Mouse (Mus musculus) neural tube, embryonic 15.5 days (tissue): ENCODE measurements around the gene Palm2. TPM values are rescaled to one million over a fixed set of nuclear protein-coding genes. Genes with fewer than 3 reads are reported as not detected.

Source experiments
- ATAC-seq: fragments of 200-750 bp; cut with Nextera tagmentation; 2 replicates; pipeline ENCODE4 v1.8.0; 2017; ENCODE audit warnings: mild to moderate bottlenecking, moderate TSS enrichment, moderate library complexity; ENCODE audit not compliant: low FRiP score
- H3K27ac ChIP-seq: fragments of 300-500 bp; sonication (generic); replicated peaks from 2 replicates; pipeline ENCODE4 v1.5.1; 2015; ENCODE audit warnings: mild to moderate bottlenecking, inconsistent platforms
- H3K27me3 ChIP-seq: fragments of 300-500 bp; sonication (generic); replicated peaks from 2 replicates; pipeline ENCODE4 v1.6.1; 2015; ENCODE audit warnings: inconsistent platforms
- H3K36me3 ChIP-seq: fragments of 300-500 bp; sonication (generic); 2 replicates; pipeline ENCODE4 v1.6.1; 2015; ENCODE audit warnings: inconsistent platforms
- H3K4me1 ChIP-seq: fragments of 300-500 bp; sonication (generic); 2 replicates; pipeline ENCODE4 v1.6.1; 2015; ENCODE audit warnings: inconsistent platforms
- H3K4me2 ChIP-seq: fragments of 300-500 bp; sonication (generic); 2 replicates; pipeline ENCODE4 v1.6.1; 2015; ENCODE audit warnings: inconsistent platforms, mild to moderate bottlenecking, moderate library complexity
- H3K4me3 ChIP-seq: fragments of 300-500 bp; sonication (generic); replicated peaks from 2 replicates; pipeline ENCODE4 v1.5.1; 2015; ENCODE audit warnings: mild to moderate bottlenecking, inconsistent platforms
- H3K9ac ChIP-seq: fragments of 300-500 bp; sonication (generic); replicated peaks from 2 replicates; pipeline ENCODE4 v1.6.1; 2015; ENCODE audit warnings: mild to moderate bottlenecking, inconsistent platforms
- H3K9me3 ChIP-seq: fragments of 300-500 bp; sonication (generic); replicated peaks from 2 replicates; pipeline ENCODE4 v1.6.1; 2016; ENCODE audit warnings: inconsistent platforms
- WGBS: fragments of 180-500 bp; shearing (Covaris S2); methylation state at CpG from one replicate; pipeline ENCODE4 v1.1.7; 2015; ENCODE audit warnings: mixed read lengths; 5-methylcytosine and 5-hydroxymethylcytosine counted together
- polyA plus RNA-seq: library from polyadenylated mRNA; unstranded; fragments of >200 nt; fragmentation: Nextera tagmentation; extraction: Ambion mirVana; gene quantifications from 2 replicates; pipeline ENCODE4 v1.2.1, GENCODE M21; 2015

Gene Palm2
- polyA plus RNA-seq, 1 experiment from 2014 or later = 16.9 TPM

DNA sequence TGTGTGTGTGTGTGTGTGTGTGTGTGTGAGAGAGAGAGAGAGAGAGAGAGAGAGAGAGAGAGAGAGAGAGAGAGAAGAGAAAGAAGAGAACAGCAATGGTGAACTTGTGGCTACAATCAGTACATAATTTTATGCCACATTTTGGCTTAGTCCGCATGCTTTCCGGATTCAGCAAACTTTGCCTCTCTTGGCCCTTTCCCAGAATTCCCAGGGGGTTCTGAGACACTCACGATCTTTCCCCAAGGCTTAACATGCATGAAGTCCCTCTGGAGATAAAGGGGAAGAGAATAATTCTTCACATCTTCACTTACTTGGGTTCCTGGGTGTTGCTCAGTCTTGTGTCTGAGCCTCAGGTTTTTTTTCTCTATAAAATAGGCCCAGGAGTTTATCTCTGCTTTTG lies 136.2 kb downstream of the Palm2 start:
- Histone ChIP-seq H3K27ac (no peak overlapping the region), H3K36me3 (no peaks in the 10 kb centered on the region), H3K4me1 (peaks cover 26% of the 10 kb centered on the region), H3K4me3 (no peak overlapping the region), H3K27me3 (0 out of 2 replicates have a peak, but pooled peaks cover 6% of the 10 kb centered on the region), H3K9me3 (no peaks in the 10 kb centered on the region), H3K4me2 (0 out of 2 replicates have a peak overlapping the region, but pooled peaks have one; percentile 95), H3K9ac (no peak overlapping the region)
- 78% methylated on average over 3 of the region's 3 CpGs for WGBS
- no peak for ATAC-seq

DNA sequence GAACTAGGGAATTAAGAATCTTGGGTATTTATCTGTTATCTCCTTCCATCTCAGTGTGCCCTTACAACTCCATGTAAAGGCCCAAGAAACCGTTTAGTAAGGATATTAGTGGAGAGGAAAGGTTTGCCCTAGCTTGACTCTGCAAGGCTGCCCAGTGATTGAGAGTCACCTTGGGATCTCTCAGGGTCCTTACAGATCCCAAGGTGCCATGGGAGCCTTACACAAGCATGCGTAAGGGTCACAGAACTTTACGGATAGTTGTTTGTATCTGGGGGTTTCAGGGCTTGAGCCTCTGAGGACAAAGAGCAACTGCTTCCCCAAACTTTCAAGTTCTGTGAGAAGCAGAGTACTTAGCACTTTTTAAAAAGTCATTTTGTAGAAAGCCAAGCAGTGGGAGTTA lies 140.1 kb downstream of the Palm2 start:
- Histone ChIP-seq H3K4me3 (no peak overlapping the region), H3K9me3 (no peaks in the 10 kb centered on the region), H3K36me3 (no peaks in the 10 kb centered on the region), H3K4me1 (peaks cover 7% of the 10 kb centered on the region; the same call in 1 of the 2 replicates), H3K4me2 (no peak overlapping the region), H3K27me3 (no peaks in the 10 kb centered on the region), H3K9ac (no peak overlapping the region), H3K27ac (no peak overlapping the region)
- WGBS = 89% methylated on average over 3 of the region's 3 CpGs
- ATAC-seq = no peak

DNA sequence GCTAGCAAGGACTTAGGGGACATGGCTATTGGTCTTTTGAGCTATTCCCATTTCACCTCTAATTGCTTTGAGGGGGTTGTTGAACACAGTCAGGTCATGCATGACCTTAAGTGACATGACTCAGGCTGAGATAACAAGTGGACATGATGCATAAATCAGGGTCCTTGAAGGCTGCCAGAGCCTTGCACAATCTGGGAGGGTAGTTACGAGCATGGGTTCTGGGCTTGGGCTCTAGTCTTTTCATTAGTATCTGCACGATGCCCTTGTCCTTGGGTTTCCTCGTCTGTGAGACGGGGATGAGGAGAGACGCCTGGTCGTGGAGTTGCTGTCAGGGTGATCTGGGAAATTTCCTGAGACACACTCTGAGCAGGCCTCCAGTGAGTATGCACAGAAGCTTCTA lies 140.6 kb downstream of the Palm2 start:
- H3K4me2 ChIP-seq = no peak overlapping the region

DNA sequence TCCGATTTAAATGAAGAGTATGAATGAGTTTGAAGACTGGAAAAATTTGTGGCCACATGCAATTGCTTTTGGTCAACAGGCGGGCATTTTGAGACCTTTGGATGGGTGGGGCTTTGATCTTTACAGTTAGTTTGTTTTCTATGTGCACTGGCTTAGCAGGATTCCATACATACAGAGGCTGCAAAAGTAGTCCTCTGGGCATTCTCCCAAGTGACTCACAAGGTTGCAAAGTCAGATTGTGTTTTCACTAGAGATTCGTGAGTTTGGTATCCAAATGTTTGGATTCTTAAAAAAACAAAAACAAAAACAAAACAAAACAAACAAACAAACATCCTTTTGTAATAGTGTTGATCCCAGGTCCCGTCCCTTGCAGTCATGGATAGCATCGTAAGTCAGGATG lies 141.6 kb downstream of the Palm2 start:
- no peak overlapping the region for H3K27ac ChIP-seq
- no peaks in the 10 kb centered on the region for H3K27me3 ChIP-seq
- WGBS = 80% methylated on average over 5 of the region's 5 CpGs
- no peak overlapping the region for H3K4me3 ChIP-seq
- H3K9me3 ChIP-seq = no peaks in the 10 kb centered on the region
- no peaks in the 10 kb centered on the region for H3K36me3 ChIP-seq
- ATAC-seq = no peak
- H3K4me1 ChIP-seq = no peaks in the 10 kb centered on the region
- no peak overlapping the region for H3K9ac ChIP-seq
- no peak overlapping the region for H3K4me2 ChIP-seq

More for the DNA sequence above, 140.6 kb downstream of the Palm2 start:
- no peak for ATAC-seq
- H3K4me1 ChIP-seq = peaks cover 3% of the 10 kb centered on the region; the same call in 1 of the 2 replicates
- no peaks in the 10 kb centered on the region for H3K9me3 ChIP-seq
- no peak overlapping the region for H3K27ac ChIP-seq
- no peak overlapping the region for H3K9ac ChIP-seq
- no peak overlapping the region for H3K4me3 ChIP-seq
- H3K27me3 ChIP-seq = no peaks in the 10 kb centered on the region
- no peaks in the 10 kb centered on the region for H3K36me3 ChIP-seq
- 86% methylated on average over 6 of the region's 6 CpGs for WGBS

DNA sequence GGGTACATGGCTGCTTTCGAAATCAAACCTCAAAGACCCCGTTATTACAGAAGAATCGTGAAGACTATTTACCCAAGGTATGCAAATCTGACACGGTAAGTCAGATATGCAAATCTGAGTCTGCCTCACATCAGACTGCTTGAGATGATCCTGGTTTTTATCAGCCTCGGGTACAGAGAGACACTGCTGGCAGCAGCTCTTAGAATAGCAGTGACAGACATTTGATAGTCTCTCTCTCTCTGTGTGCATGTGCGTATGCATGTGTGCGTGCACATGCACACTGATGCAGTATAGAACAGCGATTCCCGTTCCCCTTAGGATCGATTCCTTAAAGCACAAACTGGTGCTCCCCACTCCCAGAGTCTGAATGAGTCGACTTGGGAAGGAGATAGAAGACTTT lies 142.0 kb downstream of the Palm2 start:
- 85% methylated on average over 11 of the region's 11 CpGs for WGBS

DNA sequence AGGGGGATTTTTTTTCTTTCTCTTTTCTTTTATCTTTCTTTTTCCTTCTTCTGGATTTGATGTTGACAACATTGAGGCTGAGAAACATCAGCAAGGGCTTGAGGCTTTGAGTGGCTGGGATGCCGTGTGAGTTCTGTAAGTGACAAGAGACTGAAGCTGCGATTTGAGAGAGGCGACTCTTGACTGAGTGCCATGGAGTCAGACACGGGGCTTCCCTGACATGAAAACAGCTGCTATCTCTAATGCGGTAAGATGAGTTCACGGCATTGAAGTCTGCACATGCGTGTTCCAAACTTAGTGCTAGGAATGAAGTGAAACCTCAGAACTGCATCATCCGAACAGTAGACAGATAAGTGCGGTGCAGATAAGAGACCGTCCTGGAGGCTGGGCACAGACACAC lies 145.6 kb downstream of the Palm2 start:
- no peak for ATAC-seq
- Histone ChIP-seq H3K4me1 (no peaks in the 10 kb centered on the region), H3K4me3 (no peak overlapping the region), H3K4me2 (no peak overlapping the region), H3K36me3 (no peaks in the 10 kb centered on the region), H3K27me3 (no peaks in the 10 kb centered on the region), H3K9ac (no peak overlapping the region), H3K9me3 (no peaks in the 10 kb centered on the region), H3K27ac (no peak overlapping the region)
- WGBS = 94% methylated on average over 10 of the region's 10 CpGs

More for the DNA sequence above, 142.0 kb downstream of the Palm2 start:
- H3K4me2 ChIP-seq = no peak overlapping the region
- no peak overlapping the region for H3K27ac ChIP-seq
- no peaks in the 10 kb centered on the region for H3K9me3 ChIP-seq
- no peak for ATAC-seq
- no peaks in the 10 kb centered on the region for H3K27me3 ChIP-seq
- no peaks in the 10 kb centered on the region for H3K4me1 ChIP-seq
- no peak overlapping the region for H3K9ac ChIP-seq
- no peak overlapping the region for H3K4me3 ChIP-seq
- H3K36me3 ChIP-seq = no peaks in the 10 kb centered on the region

DNA sequence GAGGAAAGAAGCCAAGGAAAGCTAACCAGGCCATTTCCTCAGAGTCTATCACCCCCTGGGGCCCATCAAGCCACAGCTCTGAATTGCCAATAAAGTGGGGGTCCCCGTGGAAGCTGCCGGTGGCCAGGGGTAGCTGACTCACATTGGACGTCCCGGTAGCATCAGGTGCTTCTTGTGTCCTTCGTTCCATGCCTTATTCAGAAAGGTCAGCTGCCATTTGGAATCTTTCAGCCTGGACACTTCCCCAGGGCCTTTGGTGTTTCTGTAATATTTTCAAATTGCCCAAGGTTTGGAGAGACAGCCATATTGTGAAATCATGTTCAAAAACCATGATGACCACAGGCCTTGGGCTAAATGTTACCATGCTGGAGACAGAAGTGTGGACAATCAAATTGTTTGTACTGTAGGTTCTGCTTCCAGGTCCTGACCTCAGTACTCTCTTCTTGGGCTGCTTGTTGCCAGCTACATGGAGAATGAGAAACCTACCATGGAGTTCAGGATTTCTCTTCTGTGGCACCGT lies 151.3 kb downstream of the Palm2 start:
- Histone ChIP-seq H3K9ac (no peak overlapping the region), H3K27ac (no peak overlapping the region), H3K9me3 (no peaks in the 10 kb centered on the region), H3K27me3 (no peaks in the 10 kb centered on the region), H3K4me3 (no peak overlapping the region), H3K4me2 (no peak overlapping the region), H3K36me3 (no peaks in the 10 kb centered on the region), H3K4me1 (no peaks in the 10 kb centered on the region)
- no peak for ATAC-seq
- 86% methylated on average over 6 of the region's 6 CpGs for WGBS

DNA sequence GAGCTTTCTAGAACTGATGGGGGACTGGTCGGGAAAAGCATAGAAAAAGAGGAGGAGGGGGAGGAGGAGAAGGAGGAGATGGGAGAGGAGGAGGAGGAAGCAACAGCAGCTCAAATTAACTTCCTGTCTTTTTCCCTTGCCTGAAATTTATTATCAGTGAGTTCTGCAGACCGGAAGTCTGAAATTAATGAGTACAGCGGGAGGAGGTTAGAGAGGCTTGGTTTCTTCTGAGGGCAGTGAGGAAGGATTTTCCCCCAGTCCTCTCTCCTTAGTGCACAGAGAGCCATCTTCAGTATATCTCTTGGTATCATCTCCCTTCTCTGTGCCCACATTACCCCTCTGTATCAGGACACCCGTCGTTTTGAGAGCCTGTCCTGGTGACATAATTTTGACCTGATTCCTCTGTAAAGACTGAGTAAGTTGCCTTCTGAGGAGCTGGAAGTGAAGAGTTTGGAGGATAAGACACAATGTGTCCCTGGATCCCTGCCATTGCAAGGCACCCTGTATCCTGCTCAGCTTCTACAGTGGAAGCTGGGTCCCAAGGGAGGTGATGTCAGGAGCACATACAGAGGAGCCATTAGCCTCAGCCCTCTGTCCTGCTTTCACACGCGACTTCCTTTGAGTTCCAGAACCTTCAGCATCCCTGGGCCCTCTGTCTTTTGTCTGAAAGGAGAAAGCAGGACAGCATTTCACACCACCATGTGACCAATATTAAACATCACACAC lies 153.0 kb downstream of the Palm2 start:
- Histone ChIP-seq H3K4me1 (0 out of 2 replicates have a peak, but pooled peaks cover under 1% of the 10 kb centered on the region), H3K27ac (no peak overlapping the region), H3K27me3 (no peaks in the 10 kb centered on the region), H3K36me3 (no peaks in the 10 kb centered on the region), H3K4me3 (no peak overlapping the region), H3K9ac (no peak overlapping the region), H3K4me2 (no peak overlapping the region), H3K9me3 (no peaks in the 10 kb centered on the region)
- 81% methylated on average over 7 of the region's 7 CpGs for WGBS
- ATAC-seq = no peak

DNA sequence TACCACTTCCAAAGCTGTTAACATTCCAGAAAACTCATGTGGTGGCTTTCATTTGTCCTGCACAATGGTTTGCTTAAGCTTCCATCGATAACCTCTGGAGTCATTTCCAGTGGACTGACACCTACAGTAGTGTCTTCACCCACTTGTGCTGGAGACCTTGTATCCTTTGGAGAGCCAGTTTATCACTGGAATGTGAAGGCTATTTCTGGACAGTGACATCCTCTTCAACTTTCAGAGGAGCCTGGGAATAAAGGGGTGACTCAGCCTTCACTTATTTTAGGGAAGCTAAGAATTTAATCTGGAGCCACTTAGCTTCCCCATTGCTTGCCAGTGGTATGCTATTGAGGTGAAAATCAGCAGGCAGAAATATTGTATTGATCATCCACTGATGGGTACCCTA lies 154.3 kb downstream of the Palm2 start:
- ATAC-seq = no peak
- Histone ChIP-seq H3K4me1 (peaks cover 8% of the 10 kb centered on the region), H3K36me3 (no peaks in the 10 kb centered on the region), H3K27me3 (no peaks in the 10 kb centered on the region), H3K9ac (no peak overlapping the region), H3K4me3 (no peak overlapping the region), H3K9me3 (no peaks in the 10 kb centered on the region), H3K27ac (no peak overlapping the region), H3K4me2 (no peak overlapping the region)
- WGBS = 92% methylated on average over 1 of the region's 1 CpGs

DNA sequence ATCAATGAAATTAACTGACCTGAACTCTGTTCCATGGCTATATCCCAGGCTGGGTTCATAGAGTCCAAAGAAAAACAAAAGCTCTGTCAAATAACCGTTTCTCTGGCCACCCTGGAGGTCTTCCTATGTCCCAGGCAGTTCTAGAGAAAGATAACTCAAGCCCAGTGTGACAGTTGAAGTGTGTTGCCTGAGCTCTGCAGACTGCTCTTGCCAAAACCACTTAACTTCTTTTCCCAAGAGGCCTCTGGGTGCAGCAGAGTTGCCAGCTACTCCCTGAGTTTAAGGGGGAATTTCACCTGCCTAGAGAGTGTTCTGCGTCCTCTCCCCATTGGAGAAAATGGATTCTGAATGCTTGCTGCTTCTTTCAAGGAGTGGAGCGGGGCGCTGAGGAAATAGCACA lies 158.7 kb downstream of the Palm2 start:
- WGBS = 61% methylated on average over 4 of the region's 4 CpGs
- 0 out of 2 replicates have a peak, but pooled peaks have one; percentile 26 for ATAC-seq
- no peak overlapping the region for H3K4me2 ChIP-seq

DNA sequence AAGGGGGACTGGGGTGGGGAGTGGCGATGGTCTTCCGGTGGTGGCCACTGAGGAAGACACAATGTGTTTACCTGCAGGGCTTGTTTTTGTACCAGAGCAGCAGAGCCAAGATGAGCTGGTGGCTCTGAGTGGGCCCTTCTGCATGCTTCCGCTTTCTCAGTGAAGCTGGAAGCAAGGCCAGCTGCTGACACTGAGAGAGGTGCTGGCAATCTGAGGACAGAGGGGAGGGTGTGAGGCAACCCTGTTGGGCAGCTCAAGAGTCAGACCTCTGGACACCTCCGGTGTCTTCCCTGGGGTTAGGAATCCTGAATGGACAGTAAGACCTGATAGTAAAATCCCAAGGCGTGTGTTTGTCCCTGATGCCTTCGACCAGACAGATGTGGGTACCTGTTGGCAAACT lies 165.9 kb downstream of the Palm2 start:
- Histone ChIP-seq H3K9me3 (no peaks in the 10 kb centered on the region), H3K27ac (no peak overlapping the region), H3K27me3 (no peaks in the 10 kb centered on the region), H3K4me1 (no peaks in the 10 kb centered on the region), H3K9ac (no peak overlapping the region), H3K36me3 (no peaks in the 10 kb centered on the region), H3K4me2 (no peak overlapping the region), H3K4me3 (no peak overlapping the region)
- 93% methylated on average over 6 of the region's 6 CpGs for WGBS
- no peak for ATAC-seq

More for the DNA sequence above, 158.7 kb downstream of the Palm2 start:
- peaks cover 8% of the 10 kb centered on the region for H3K4me1 ChIP-seq
- H3K9ac ChIP-seq = no peak overlapping the region
- no peak overlapping the region for H3K27ac ChIP-seq
- no peaks in the 10 kb centered on the region for H3K36me3 ChIP-seq
- no peak overlapping the region for H3K4me3 ChIP-seq
- H3K27me3 ChIP-seq = no peaks in the 10 kb centered on the region
- no peaks in the 10 kb centered on the region for H3K9me3 ChIP-seq

DNA sequence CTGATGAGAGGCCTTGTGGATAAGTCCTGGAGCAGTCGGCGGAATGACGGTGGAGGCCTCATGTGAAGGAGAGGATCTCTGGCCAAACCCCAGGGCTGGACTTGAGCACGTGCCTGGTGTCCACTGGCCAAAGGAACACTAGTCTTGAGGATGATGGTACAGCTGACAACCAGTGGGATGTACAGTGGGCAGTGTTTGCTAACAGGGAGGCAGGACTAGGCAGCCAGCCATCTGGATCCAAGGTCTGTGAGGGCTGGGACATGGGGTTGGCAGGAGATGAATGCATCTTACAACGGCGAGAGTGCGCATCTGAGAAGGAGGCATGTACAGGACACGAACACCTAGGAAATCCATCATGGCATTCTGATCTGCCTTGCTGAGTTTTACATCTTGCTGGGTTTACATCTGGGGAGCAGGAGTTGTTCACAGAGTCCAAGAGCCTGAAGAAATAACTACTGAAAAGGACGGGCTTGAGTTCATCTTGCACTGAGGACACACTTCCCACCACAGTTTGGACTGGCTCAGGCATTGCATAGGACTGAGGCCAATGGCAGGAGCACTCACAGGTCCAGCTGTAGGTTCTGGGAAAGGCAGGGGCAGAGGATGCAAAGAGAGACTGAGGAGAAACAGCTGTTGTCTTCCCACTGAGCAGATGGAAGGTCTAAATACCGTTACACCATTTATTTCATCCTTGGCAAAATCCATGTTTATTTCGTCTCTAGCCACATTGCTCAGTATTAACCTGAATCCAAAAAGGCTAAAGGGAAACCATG lies 166.8 kb downstream of the Palm2 start:
- WGBS = 87% methylated on average over 11 of the region's 11 CpGs
- no peaks in the 10 kb centered on the region for H3K27me3 ChIP-seq

More for the DNA sequence above, 166.8 kb downstream of the Palm2 start:
- H3K9ac ChIP-seq = no peak overlapping the region
- H3K27ac ChIP-seq = no peak overlapping the region
- ATAC-seq = no peak
- no peak overlapping the region for H3K4me2 ChIP-seq
- H3K4me3 ChIP-seq = no peak overlapping the region
- H3K36me3 ChIP-seq = no peaks in the 10 kb centered on the region
- H3K9me3 ChIP-seq = no peaks in the 10 kb centered on the region
- H3K4me1 ChIP-seq = no peaks in the 10 kb centered on the region
